Mouse (Mus musculus) kidney, embryonic 14.5 days (tissue): ENCODE data around the gene Klhl11. TPM values are rescaled to one million over a fixed set of nuclear protein-coding genes. Genes with fewer than 3 reads are reported as not detected.

Source experiments
- ATAC-seq: fragments of 200-750 bp; cut with Nextera tagmentation; 2 replicates; pipeline ENCODE4 v1.8.0; 2017; ENCODE audit warnings: moderate number of reproducible peaks, mild to moderate bottlenecking, moderate TSS enrichment, moderate library complexity; ENCODE audit not compliant: low FRiP score, low TSS enrichment
- H3K27ac ChIP-seq: fragments of 300-500 bp; sonication (generic); 2 replicates; pipeline ENCODE4 v1.5.1; 2014; ENCODE audit warnings: low read depth, mild to moderate bottlenecking, low read length, moderate library complexity, mixed read lengths
- H3K27me3 ChIP-seq: fragments of 300-500 bp; sonication (generic); 2 replicates; pipeline ENCODE4 v1.6.1; 2014; ENCODE audit warnings: mild to moderate bottlenecking, low read length; ENCODE audit not compliant: control insufficient read depth, insufficient read depth
- H3K36me3 ChIP-seq: fragments of 300-500 bp; sonication (generic); 2 replicates; pipeline ENCODE4 v1.6.1; 2014; ENCODE audit warnings: low read length, mixed read lengths; ENCODE audit not compliant: control insufficient read depth, insufficient read depth
- H3K4me1 ChIP-seq: fragments of 300-500 bp; sonication (generic); 2 replicates; pipeline ENCODE4 v1.6.1; 2014; ENCODE audit warnings: low read length, mixed read lengths; ENCODE audit not compliant: control insufficient read depth, insufficient read depth
- H3K4me2 ChIP-seq: fragments of 300-500 bp; sonication (generic); replicated peaks from 2 replicates; pipeline ENCODE4 v1.6.1; 2014; ENCODE audit warnings: low read depth, mild to moderate bottlenecking, low read length
- H3K4me3 ChIP-seq: fragments of 300-500 bp; sonication (generic); 2 replicates; pipeline ENCODE4 v1.5.1; 2014; ENCODE audit warnings: mild to moderate bottlenecking, low read length
- H3K9ac ChIP-seq: fragments of 300-500 bp; sonication (generic); 2 replicates; pipeline ENCODE4 v1.6.1; 2014; ENCODE audit warnings: low read depth, mild to moderate bottlenecking, low read length, moderate library complexity
- H3K9me3 ChIP-seq: fragments of 300-500 bp; sonication (generic); 2 replicates; pipeline ENCODE4 v1.6.1; 2016; ENCODE audit warnings: low read length; ENCODE audit not compliant: control insufficient read depth
- WGBS: fragments of 180-500 bp; shearing (Covaris S2); extraction: QIAGEN DNeasy Blood & Tissue Kit; methylation state at CpG from one replicate; pipeline ENCODE4 v1.1.7; 2014; 5-methylcytosine and 5-hydroxymethylcytosine counted together
- polyA plus RNA-seq: library from polyadenylated mRNA; unstranded; fragments of >200 nt; fragmentation: Nextera tagmentation; extraction: Ambion mirVana; gene quantifications from 2 replicates; pipeline ENCODE4 v1.2.1, GENCODE M21; 2014

Klhl11 gene
- polyA plus RNA-seq, 1 experiment from 2014 or later: 12.3 TPM

- no peaks in the 10 kb centered on the region for H3K9me3 ChIP-seq
- H3K4me1 ChIP-seq: no peaks in the 10 kb centered on the region
- no peak overlapping the region for H3K9ac ChIP-seq
- no peak overlapping the region for H3K4me3 ChIP-seq
- H3K4me2 ChIP-seq: no peak overlapping the region
- H3K27me3 ChIP-seq: no peaks in the 10 kb centered on the region
- no peak for ATAC-seq
- no peak overlapping the region for H3K27ac ChIP-seq
- H3K36me3 ChIP-seq: peaks cover 18% of the 10 kb centered on the region
- WGBS: 66% methylated on average over 4 of the region's 4 CpGs
Observed at GRCm38 (mm10) chr11:100457247-100457646, 15.3 kb downstream of the Klhl11 start.

GRCm38 (mm10) chr11:100442625-100443024 lies 29.9 kb downstream of the Klhl11 start:
- Histone ChIP-seq H3K4me3 (no peak overlapping the region), H3K4me2 (no peak overlapping the region), H3K9me3 (no peaks in the 10 kb centered on the region), H3K27ac (no peak overlapping the region), H3K4me1 (peaks cover 8% of the 10 kb centered on the region; the same call in 1 of the 2 replicates), H3K36me3 (no peaks in the 10 kb centered on the region), H3K27me3 (no peaks in the 10 kb centered on the region), H3K9ac (no peak overlapping the region)
- no peak for ATAC-seq
- 83% methylated on average over 6 of the region's 6 CpGs for WGBS

GRCm38 (mm10) chr11:100441797-100442196 lies 30.7 kb downstream of the Klhl11 start, which contains the start of the genes Nt5c3b and Klhl10:
Nt5c3b (minus strand) TSS chr11:100441808.
Klhl10 (plus strand) TSS chr11:100441917.
- Histone ChIP-seq H3K27ac (peak within 1 kb of the TSS; percentile 1; the same call in 1 of the 2 replicates), H3K9me3 (no peaks in the 10 kb centered on the region), H3K9ac (peak within 1 kb of the TSS; percentile 80), H3K27me3 (no peaks in the 10 kb centered on the region), H3K4me2 (peak within 1 kb of the TSS; percentile 59), H3K4me1 (peaks cover 8% of the 10 kb centered on the region; the same call in 1 of the 2 replicates), H3K4me3 (peak within 1 kb of the TSS; percentile 74), H3K36me3 (peaks cover 2% of the 10 kb centered on the region; the same call in 1 of the 2 replicates)
- no peak for ATAC-seq
- WGBS: 60% methylated on average over 8 of the region's 8 CpGs

- H3K36me3 ChIP-seq: peaks cover 11% of the 10 kb centered on the region; the same call in 1 of the 2 replicates
- peak overlapping the region; percentile 1; the same call in 1 of the 2 replicates for H3K27ac ChIP-seq
- peak overlapping the region; percentile 59 for H3K4me2 ChIP-seq
- under 1% methylated on average over 52 of the region's 52 CpGs for WGBS
- H3K27me3 ChIP-seq: no peaks in the 10 kb centered on the region
- no peaks in the 10 kb centered on the region for H3K9me3 ChIP-seq
- peak; percentile 95 for ATAC-seq
- H3K4me3 ChIP-seq: peak overlapping the region; percentile 74
- H3K4me1 ChIP-seq: peaks cover 8% of the 10 kb centered on the region; the same call in 1 of the 2 replicates
- H3K9ac ChIP-seq: peak overlapping the region; percentile 80
Observed at GRCm38 (mm10) chr11:100440691-100441522, 31.6 kb downstream of the Klhl11 start.

GRCm38 (mm10) chr11:100437901-100438300 lies 34.6 kb downstream of the Klhl11 start:
- WGBS: 53% methylated on average over 1 of the region's 1 CpGs
- Histone ChIP-seq H3K4me3 (no peak overlapping the region), H3K9me3 (no peaks in the 10 kb centered on the region), H3K27ac (no peak overlapping the region), H3K36me3 (peaks cover 25% of the 10 kb centered on the region; the same call in 1 of the 2 replicates), H3K9ac (no peak overlapping the region), H3K4me2 (no peak overlapping the region), H3K27me3 (no peaks in the 10 kb centered on the region), H3K4me1 (peaks cover 8% of the 10 kb centered on the region; the same call in 1 of the 2 replicates)
- ATAC-seq: no peak

- Histone ChIP-seq H3K9ac (peak overlapping the region; percentile 7; the same call in 1 of the 2 replicates), H3K9me3 (no peaks in the 10 kb centered on the region), H3K4me3 (no peak overlapping the region), H3K27ac (no peak overlapping the region), H3K4me2 (no peak overlapping the region), H3K4me1 (no peaks in the 10 kb centered on the region; the same call in 1 of the 2 replicates), H3K27me3 (no peaks in the 10 kb centered on the region), H3K36me3 (peaks cover 32% of the 10 kb centered on the region)
- 79% methylated on average over 9 of the region's 9 CpGs for WGBS
- ATAC-seq: no peak
Observed at GRCm38 (mm10) chr11:100435678-100436246, 36.8 kb downstream of the Klhl11 start.

GRCm38 (mm10) chr11:100432002-100432401 lies 40.5 kb downstream of the Klhl11 start:
- H3K9me3 ChIP-seq: no peaks in the 10 kb centered on the region
- H3K4me1 ChIP-seq: no peaks in the 10 kb centered on the region
- no peaks in the 10 kb centered on the region for H3K27me3 ChIP-seq
- no peak overlapping the region for H3K4me2 ChIP-seq
- ATAC-seq: no peak
- H3K9ac ChIP-seq: no peak overlapping the region
- 92% methylated on average over 5 of the region's 5 CpGs for WGBS
- H3K4me3 ChIP-seq: no peak overlapping the region
- H3K27ac ChIP-seq: no peak overlapping the region
- peaks cover 45% of the 10 kb centered on the region for H3K36me3 ChIP-seq

GRCm38 (mm10) chr11:100430052-100430451 lies 42.5 kb downstream of the Klhl11 start:
- no peaks in the 10 kb centered on the region for H3K27me3 ChIP-seq
- no peaks in the 10 kb centered on the region for H3K4me1 ChIP-seq
- peaks cover 34% of the 10 kb centered on the region for H3K36me3 ChIP-seq
- H3K9ac ChIP-seq: no peak overlapping the region
- no peak overlapping the region for H3K4me2 ChIP-seq
- no peak overlapping the region for H3K4me3 ChIP-seq
- H3K9me3 ChIP-seq: no peaks in the 10 kb centered on the region
- no peak for ATAC-seq
- 87% methylated on average over 7 of the region's 7 CpGs for WGBS
- no peak overlapping the region for H3K27ac ChIP-seq
